Mouse (Mus musculus) lung, postnatal 0 days (tissue): ENCODE measurements around the gene Stk10. TPM values are rescaled to one million over a fixed set of nuclear protein-coding genes. Genes with fewer than 3 reads are reported as not detected.

Experiments
- ATAC-seq: fragments of 200-750 bp; cut with Nextera tagmentation; 2 replicates; pipeline ENCODE4 v1.8.0; 2017; ENCODE audit warnings: moderate library complexity
- DNase-seq: peaks from one replicate; pipeline ENCODE4 v3.0.0-alpha.2; 2016; ENCODE audit warnings: low spot score
- H3K27ac ChIP-seq: fragments of 300-500 bp; sonication (generic); 2 replicates; pipeline ENCODE4 v1.5.1; 2014; ENCODE audit warnings: antibody characterized with exemption, mild to moderate bottlenecking, low read length, mixed read lengths
- H3K27me3 ChIP-seq: fragments of 300-500 bp; sonication (generic); replicated peaks from 2 replicates; pipeline ENCODE4 v1.6.1; 2014; ENCODE audit warnings: low read length, mixed read lengths; ENCODE audit not compliant: insufficient read depth
- H3K36me3 ChIP-seq: fragments of 300-500 bp; sonication (generic); 2 replicates; pipeline ENCODE4 v1.6.1; 2014; ENCODE audit warnings: low read length, mixed read lengths; ENCODE audit not compliant: insufficient read depth
- H3K4me1 ChIP-seq: fragments of 300-500 bp; sonication (generic); 2 replicates; pipeline ENCODE4 v1.6.1; 2014; ENCODE audit warnings: antibody characterized with exemption, low read depth, low read length, mixed read lengths; ENCODE audit not compliant: insufficient read depth
- H3K4me2 ChIP-seq: fragments of 300-500 bp; sonication (generic); replicated peaks from 2 replicates; pipeline ENCODE4 v1.6.1; 2014; ENCODE audit warnings: low read depth, mild to moderate bottlenecking, low read length, moderate library complexity, mixed read lengths
- H3K4me3 ChIP-seq: fragments of 300-500 bp; sonication (generic); 2 replicates; pipeline ENCODE4 v1.5.1; 2014; ENCODE audit warnings: low read depth, low read length
- H3K9ac ChIP-seq: fragments of 300-500 bp; sonication (generic); replicated peaks from 2 replicates; pipeline ENCODE4 v1.6.1; 2014; ENCODE audit warnings: low read depth, mild to moderate bottlenecking
- H3K9me3 ChIP-seq: fragments of 300-500 bp; sonication (generic); 2 replicates; pipeline ENCODE4 v1.6.1; 2016; ENCODE audit warnings: low read length, mixed read lengths
- CTCF ChIP-seq: IDR thresholded peaks from 2 replicates; pipeline ENCODE4 v1.5.1; 2016; ENCODE audit warnings: antibody characterized with exemption, mild to moderate bottlenecking
- EP300 ChIP-seq: IDR thresholded peaks from 2 replicates; pipeline ENCODE4 v1.6.1; 2016; ENCODE audit warnings: antibody characterized with exemption, mild to moderate bottlenecking, control low read depth
- WGBS: fragments of 180-500 bp; shearing (Covaris S2); extraction: QIAGEN DNeasy Blood & Tissue Kit; methylation state at CpG from one replicate; pipeline ENCODE4 v1.1.7; 2014; 5-methylcytosine and 5-hydroxymethylcytosine counted together
- polyA plus RNA-seq: library from polyadenylated mRNA; unstranded; fragments of >200 nt; fragmentation: Nextera tagmentation; extraction: Ambion mirVana; gene quantifications from 2 replicates; pipeline ENCODE4 v1.2.1, GENCODE M21; 2015

Stk10 gene
- polyA plus RNA-seq, 1 experiment from 2014 or later = 1.9 TPM

- Histone ChIP-seq H3K27ac (no peak overlapping the region), H3K4me3 (no peak overlapping the region), H3K4me1 (no peaks in the 10 kb centered on the region), H3K27me3 (no peaks in the 10 kb centered on the region), H3K36me3 (no peaks in the 10 kb centered on the region), H3K9me3 (no peaks in the 10 kb centered on the region), H3K4me2 (no peak overlapping the region), H3K9ac (no peak overlapping the region)
- peak; percentile 32 for ATAC-seq
- no peak for DNase-seq
- WGBS = 76% methylated on average over 10 of the region's 10 CpGs
- TF ChIP-seq EP300 = no peak
- peak; percentile 40 for TF ChIP-seq CTCF
Measured at GRCm38 (mm10) chr11:32561465-32562355, 28.6 kb downstream of the Stk10 start.

- Histone ChIP-seq H3K9ac (no peak overlapping the region), H3K9me3 (no peaks in the 10 kb centered on the region), H3K27me3 (no peaks in the 10 kb centered on the region), H3K27ac (no peak overlapping the region), H3K36me3 (no peaks in the 10 kb centered on the region), H3K4me3 (no peak overlapping the region), H3K4me2 (no peak overlapping the region), H3K4me1 (no peaks in the 10 kb centered on the region; the same call in 1 of the 2 replicates)
- no peak for DNase-seq
- WGBS = 72% methylated on average over 5 of the region's 5 CpGs
- TF ChIP-seq EP300 = no peak
- TF ChIP-seq CTCF = no peak
- ATAC-seq = no peak
Measured at GRCm38 (mm10) chr11:32562706-32563105, 29.6 kb downstream of the Stk10 start.

GRCm38 (mm10) chr11:32563660-32564059 is 30.6 kb downstream of the Stk10 start:
- no peaks in the 10 kb centered on the region; the same call in 1 of the 2 replicates for H3K4me1 ChIP-seq
- TF ChIP-seq EP300 (no peak), CTCF (no peak)
- 65% methylated on average over 3 of the region's 3 CpGs for WGBS
- no peaks in the 10 kb centered on the region for H3K36me3 ChIP-seq
- no peaks in the 10 kb centered on the region for H3K27me3 ChIP-seq
- no peak overlapping the region for H3K4me2 ChIP-seq
- DNase-seq (no peak), ATAC-seq (no peak)
- no peaks in the 10 kb centered on the region for H3K9me3 ChIP-seq
- H3K9ac ChIP-seq = no peak overlapping the region
- no peak overlapping the region for H3K27ac ChIP-seq
- H3K4me3 ChIP-seq = no peak overlapping the region

- no peaks in the 10 kb centered on the region for H3K36me3 ChIP-seq
- no peak overlapping the region for H3K27ac ChIP-seq
- ATAC-seq (no peak; the same call in 1 of the 2 replicates), DNase-seq (no peak)
- 50% methylated on average over 4 of the region's 4 CpGs for WGBS
- no peak overlapping the region for H3K4me2 ChIP-seq
- no peak overlapping the region for H3K9ac ChIP-seq
- no peak for TF ChIP-seq CTCF
- no peak for TF ChIP-seq EP300
- H3K9me3 ChIP-seq = no peaks in the 10 kb centered on the region
- H3K4me1 ChIP-seq = no peaks in the 10 kb centered on the region; the same call in 1 of the 2 replicates
- no peaks in the 10 kb centered on the region for H3K27me3 ChIP-seq
- no peak overlapping the region for H3K4me3 ChIP-seq
Measured at GRCm38 (mm10) chr11:32564629-32565028, 31.5 kb downstream of the Stk10 start.

- TF ChIP-seq EP300 (no peak), CTCF (peak; percentile 10; the same call in 1 of the 2 replicates)
- DNase-seq (peak; percentile 71), ATAC-seq (peak; percentile 66)
- Histone ChIP-seq H3K27me3 (no peaks in the 10 kb centered on the region), H3K36me3 (no peaks in the 10 kb centered on the region), H3K27ac (no peak overlapping the region), H3K9me3 (no peaks in the 10 kb centered on the region), H3K9ac (no peak overlapping the region), H3K4me1 (no peaks in the 10 kb centered on the region; the same call in 1 of the 2 replicates), H3K4me2 (no peak overlapping the region), H3K4me3 (no peak overlapping the region)
- WGBS = 43% methylated on average over 6 of the region's 8 CpGs
Measured at GRCm38 (mm10) chr11:32565088-32565487, 32.0 kb downstream of the Stk10 start.

GRCm38 (mm10) chr11:32566184-32566583 is 33.1 kb downstream of the Stk10 start:
- no peak overlapping the region for H3K9ac ChIP-seq
- ATAC-seq (no peak), DNase-seq (no peak)
- H3K4me2 ChIP-seq = no peak overlapping the region
- H3K4me3 ChIP-seq = no peak overlapping the region
- 92% methylated on average over 6 of the region's 6 CpGs for WGBS
- H3K4me1 ChIP-seq = no peaks in the 10 kb centered on the region; the same call in 1 of the 2 replicates
- H3K36me3 ChIP-seq = no peaks in the 10 kb centered on the region
- H3K9me3 ChIP-seq = no peaks in the 10 kb centered on the region
- no peaks in the 10 kb centered on the region for H3K27me3 ChIP-seq
- TF ChIP-seq CTCF (no peak), EP300 (no peak)
- no peak overlapping the region for H3K27ac ChIP-seq
